Mouse (Mus musculus): Measurements from ENCODE around the gene Arvcf.

- no peak for TF ChIP-seq CTCF (IDR thresholded peaks at IDR 0.05; ENCODE audit: extremely low read depth, insufficient read depth, insufficient read length, insufficient replicate concordance)
- TF ChIP-seq POLR2A (IDR thresholded peaks at IDR 0.05; ENCODE audit: low read depth, low read length), result no peak
Observed at GRCm38 (mm10) chr16:18400472-18401216, 52.7 kb downstream of the Arvcf start.
